Mouse (Mus musculus) 3T3-L1 (cell line): ENCODE measurements around the gene Rhod.
A peak's percentile ranks its signal among the peaks of the same experiment; 100 is the strongest.
"Not testable (repeated sequence)": the region's sequence is repeated elsewhere in the genome, so short reads cannot be mapped to it uniquely, and the experiment has no call there.

ENCODE experiments used
- DNase-seq: peaks from one replicate; pipeline ENCODE4 v3.0.0-alpha.2; 2015; ENCODE audit warnings: low read depth, low spot score

The Rhod gene

DNA sequence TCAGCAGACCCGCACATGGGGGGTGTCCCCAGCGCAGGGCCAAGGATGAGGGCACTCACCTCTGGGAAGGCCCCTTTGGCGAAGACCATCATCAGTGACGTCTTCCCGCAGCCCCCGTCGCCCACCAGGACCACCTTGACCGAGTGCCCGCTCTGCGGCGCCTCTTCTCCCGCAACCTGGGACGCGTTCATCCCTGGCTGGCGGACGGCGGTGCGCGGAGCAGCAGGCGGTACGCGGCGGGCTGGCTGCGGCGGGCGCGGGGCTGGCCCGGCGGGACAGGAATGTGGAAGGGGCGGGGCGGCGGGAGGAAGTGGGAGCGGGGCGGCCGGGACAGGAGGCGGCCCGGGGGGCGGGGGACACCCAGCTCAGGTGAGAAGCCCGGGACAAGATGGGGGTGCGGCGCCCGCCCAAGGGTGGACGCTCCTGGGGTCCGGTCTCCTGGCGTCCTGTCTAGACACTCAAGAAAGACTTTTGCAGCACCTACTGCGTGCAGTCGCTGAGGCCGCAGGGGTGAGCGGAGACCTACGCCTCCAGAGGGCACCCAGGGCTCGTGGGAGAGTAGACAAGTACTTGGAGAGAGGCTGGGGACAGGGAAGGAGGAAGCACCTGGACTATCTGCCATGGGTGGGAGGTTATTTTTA, at the start of gene Rhod:
Gene Rhod, minus strand, starts transcription at position 272 of the 641 bp plus-strand sequence.
- DNase-seq, result peak; percentile 67

DNA sequence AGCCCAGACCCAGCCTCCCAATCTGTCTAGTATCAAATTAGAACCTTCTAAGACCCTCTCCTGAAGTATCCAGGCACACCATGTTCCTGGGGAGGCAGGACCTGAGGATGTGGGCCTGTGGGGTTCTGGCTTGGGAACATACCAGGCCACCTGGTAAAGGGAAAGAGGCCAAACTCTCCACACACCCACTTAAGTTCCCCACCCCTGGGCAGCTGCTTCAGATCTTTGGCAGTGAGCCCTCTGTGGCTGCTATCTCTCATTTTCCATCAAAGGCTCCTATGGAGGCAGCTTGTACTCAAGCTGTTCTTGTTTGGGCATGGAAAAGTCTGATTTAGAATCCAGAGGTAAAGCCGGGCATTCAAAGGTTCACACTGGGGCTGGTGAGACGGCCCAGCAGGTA, 48.6 kb upstream of the Rhod start:
- DNase-seq, result no peak

DNA sequence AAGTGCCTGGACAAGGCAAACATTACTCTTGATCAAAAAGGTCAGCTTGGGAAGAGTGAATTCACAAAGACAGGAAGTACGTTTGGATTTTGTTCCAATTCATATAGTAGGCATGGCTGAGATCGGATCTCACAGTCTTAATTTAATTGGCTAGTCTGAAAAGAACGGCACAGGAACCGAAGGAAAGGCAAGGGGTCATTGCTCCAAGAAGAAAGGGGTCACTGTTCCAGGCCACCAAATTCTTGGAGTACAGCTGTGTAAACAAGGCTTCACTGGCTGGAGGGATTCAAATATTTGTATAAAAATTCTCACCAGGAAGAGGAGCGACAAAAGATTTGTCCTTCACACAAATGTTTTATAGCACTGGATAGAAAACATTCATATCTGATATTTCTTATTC, 45.8 kb upstream of the Rhod start:
- DNase-seq, result no peak

DNA sequence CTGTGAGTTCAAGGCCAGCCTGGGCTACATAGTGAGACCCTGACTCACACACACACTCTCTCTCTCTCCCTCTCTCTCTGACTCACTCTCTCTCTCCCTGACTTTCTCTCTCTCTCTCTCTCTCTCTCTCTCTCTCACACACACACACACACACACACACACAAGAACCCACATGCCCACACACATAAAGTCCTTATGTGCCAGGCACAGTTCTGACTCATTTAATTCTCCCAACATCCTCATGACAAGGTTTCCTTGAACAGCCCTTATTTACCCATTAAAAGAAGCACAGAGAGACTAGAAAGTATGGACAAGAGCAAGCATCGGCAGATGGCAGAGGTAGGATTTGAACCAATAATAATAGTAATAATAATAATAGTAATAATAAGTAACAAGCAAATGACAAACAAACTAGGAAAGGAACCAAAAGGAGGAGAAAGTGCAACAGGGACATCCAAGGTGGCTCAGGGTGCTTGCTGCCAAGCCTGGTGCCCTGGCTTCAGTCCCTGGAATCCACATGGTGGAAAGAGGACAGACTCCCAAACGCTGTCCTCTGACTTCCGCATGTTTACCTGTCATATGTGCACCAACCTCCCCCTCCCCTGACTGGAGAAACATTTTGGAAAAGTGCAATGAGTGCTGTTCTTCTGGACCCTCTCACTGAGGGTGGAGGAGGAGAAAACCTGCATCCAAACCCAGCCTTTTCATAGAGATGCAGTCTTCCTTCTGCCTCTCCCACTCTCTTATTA, 43.1 kb upstream of the Rhod start:
- no peak for DNase-seq

DNA sequence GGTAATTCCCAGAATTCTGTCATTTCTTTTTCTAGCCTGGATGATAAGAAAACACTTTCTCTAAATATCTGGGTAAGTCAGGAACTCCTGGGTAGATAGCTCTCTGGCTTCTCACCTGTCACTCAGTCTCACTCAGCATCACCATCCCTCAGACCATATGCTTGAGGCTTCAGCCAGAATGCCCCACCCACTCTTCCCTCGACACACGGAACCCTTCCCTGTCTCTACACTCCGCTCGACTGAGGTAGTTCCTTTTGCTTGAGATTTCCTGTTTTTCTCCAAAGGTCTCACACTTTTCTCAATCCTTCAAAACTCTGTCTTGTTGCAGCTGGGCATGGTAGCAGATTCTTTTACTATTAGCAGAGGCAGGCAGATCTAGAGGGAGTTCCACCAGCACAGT, 42.1 kb upstream of the Rhod start:
- no peak for DNase-seq

DNA sequence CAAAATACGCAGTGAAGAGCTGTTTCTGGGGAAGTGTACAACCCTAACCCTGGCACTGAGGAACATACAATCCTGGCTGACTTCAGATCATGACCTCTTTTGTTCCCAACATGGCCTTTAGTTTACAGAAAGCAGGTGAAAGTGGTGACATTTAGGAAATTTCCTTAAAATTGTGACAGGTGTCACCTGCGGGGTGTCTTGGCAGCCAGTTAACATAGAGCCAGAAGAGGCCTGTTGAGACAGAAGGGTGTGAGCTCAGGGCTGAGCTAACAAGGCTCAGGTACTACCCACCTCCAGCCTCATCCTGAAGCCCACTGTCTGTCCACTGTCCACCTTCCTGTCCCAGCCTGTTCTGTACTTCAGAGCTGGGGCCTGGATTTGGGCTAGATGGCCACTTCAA, 40.8 kb upstream of the Rhod start:
- DNase-seq, result no peak

DNA sequence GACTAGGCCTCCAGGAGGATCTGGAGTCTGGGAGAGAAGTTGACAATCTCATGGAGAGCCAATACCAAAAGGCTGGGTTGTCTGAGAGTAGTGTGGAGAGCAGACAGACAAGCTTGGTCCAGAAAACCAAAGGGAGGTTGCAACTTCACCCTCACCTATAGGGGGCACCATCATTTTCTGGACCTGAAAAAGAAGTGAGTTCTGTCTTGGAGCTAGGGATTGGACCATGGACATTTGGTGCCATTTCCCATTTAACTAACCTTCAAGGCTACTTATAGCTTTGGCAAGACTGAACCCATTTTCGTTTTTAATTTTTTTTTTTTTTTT, 38.9 kb upstream of the Rhod start:
- no peak for DNase-seq

DNA sequence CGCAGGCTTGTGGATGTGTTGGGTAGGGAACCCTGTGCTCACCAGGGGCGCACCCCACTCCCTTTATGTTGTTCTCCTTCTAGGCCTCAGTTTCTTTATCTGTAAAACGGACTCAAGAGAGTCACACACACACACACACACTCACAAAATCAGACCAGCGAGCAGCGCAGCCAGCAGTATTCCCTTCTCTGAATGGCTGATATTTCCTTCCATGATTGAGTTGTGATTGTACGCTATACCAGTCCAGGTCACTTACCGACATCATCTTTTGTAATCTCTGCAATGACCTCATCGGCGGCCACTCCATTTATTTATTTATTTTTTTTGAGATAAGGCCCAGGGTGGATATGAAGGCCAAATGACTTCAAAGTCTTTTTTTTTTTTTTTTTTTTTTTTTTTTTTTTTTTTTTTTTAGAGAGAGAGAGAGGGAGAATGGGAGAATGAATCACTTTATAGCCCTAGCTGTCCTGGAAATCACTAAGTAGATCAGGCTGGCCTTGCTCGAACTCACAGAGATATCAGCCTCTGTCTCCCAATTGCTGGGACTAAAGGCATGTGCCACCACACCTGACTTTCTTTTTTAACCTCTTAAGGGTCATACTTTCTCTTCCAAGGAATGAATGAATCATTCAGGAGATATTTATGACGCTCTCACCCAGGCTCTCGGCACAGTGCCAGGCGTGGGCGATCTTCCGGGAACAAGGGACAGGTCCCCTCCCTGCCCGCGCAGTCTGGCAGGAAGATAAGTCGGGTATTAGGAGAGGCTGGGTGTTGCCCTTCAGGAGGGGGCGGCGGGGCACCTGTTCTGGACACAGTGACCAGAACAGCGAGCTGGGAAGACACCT, 38.3 kb upstream of the Rhod start, which contains the start of gene Syt12:
Gene Syt12, minus strand, starts transcription at position 103 of the 845 bp plus-strand sequence.
- peak; percentile 32 for DNase-seq

DNA sequence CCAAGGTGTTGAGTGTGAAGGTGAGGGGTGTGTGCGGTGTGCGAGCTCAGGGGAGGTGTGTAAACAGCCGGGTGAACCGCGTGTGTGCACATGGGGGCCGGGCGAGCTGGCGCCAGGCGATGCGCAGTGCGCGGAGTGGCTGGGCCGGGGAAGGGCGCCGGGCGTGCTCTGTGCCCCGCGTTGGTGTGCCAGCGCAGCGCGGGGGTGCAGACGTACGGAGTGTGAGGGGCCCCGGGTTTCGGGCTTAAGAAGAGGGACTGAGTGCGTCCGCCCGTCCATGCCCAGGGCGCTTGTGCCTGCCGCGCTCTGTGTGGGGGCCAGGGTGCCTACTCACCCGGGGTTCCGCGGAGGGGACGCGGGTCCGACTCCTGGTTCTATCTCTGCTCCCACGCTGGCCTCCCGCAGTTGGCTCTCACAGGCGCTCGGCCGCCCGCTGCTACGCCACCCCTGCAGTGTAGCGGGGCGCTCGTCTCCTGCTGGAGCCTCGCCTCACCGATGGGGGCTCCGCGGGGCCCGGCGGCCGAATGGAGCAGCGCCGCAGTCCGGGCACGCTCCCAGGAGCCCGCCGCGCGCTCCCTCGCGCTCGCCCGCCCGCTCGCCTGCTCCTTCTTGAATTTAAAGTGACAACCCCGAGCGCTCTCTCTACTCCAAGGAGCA, 37.5 kb upstream of the Rhod start:
- no peak for DNase-seq

DNA sequence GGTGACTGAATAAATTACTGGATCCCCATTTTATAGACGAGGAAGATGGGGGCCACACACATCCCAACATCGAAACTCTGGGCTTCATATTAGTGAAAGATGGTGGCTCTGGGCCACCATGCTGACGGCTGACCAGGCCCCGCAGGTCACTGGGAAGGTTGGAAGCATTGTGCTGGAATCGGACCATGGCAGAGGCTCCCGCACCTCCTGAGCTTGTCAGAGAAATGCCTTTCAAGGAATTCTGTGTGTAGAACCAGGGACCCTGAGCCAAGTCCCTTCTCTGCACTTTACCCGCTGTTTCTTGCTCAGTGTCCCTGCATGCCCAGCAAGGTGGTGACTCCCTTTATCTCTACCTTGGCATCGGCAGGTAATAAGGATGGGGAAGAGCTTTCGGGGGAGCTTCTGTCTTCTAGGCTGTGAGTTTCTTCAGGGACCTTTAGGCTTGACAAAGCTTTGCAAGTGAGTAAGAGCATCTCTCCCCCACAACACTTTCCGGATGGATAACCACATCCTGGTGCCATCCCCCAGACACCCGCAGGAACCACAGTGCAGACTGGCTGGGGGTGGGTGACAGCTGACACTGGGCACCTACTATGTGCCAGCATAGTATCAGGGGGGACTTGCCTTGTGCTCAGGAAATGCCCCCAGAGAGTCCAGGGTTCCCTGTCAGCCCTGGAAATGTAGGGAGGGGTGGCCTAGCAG, 36.1 kb upstream of the Rhod start:
- DNase-seq, result no peak

DNA sequence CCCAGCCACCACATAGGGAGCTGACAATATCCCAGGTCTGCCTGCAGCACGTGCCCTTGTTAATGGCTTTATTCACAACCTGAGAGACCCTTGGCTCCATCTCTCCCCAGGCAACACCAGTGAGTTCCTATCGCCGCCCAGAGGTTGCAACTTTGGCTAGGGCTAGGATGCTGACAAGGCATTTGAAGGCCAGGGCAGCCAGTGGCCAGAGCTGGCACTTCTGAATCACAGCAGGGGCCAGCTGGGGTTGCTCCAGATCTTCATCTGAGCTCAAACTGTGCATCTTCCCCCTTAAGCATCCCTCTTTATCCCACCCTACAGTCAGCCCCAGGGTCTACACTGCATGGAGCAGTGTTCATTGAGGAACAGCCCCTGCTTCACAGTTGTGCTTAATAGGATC, 35.5 kb upstream of the Rhod start:
- DNase-seq, result no peak

DNA sequence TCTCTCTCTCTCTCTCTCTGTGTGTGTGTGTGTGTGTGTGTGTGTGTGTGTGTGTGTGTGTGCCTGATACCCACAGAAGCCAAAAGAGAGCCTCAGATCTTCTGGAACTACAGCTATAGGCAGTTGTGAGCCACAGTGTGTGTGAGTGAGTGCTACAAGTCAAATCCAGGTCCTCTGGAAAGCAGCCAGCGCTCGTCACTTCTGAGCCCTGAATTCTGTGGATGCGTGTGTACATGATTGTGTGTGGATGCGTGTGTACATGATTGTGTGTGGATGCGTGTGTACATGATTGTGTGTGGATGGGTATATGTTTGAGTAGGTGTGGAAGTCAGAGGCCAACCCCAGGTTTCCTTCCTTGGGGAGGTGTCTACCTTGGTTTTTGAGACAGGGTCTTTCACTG, 34.3 kb upstream of the Rhod start:
- DNase-seq, result no peak

DNA sequence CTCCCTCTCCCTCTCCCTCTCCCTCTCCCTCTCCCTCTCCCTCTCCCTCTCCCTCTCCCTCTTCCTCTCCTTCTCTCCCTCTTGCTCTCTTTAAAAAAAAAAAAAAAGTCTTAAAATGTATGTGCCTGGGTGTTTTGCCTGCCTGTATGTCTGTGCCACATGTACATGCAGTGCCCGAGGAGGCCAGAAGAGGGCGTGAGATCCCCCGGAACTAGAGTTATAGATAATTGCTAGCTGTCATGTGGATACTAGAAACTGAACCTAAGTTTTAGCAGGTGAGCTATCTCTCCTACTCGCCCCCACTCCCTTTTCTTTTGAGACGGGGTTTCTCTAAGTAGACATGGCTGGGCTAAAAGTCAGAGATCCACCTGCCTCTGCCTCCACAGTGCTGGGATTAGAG, 29.1 kb upstream of the Rhod start:
- DNase-seq, result peak; percentile 32

DNA sequence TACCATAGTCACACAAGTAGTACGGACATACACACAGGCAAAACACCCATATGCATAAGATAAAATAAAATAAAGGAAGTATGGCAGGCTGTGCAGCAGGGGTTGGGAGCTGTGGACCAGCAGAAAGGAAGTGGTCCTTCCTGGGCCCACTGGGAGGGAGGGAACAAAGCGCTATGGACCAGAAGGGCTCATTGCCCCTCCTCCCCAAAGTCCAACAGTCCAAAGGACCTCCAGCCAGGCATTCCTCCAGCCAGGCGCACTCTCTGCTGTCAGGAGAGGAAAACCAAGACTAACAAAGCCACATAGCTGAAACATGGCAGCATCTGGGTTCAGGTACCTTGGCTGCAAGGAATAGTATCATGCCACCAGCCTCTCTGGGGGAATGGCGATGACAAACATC, 25.4 kb upstream of the Rhod start:
- DNase-seq, result no peak

DNA sequence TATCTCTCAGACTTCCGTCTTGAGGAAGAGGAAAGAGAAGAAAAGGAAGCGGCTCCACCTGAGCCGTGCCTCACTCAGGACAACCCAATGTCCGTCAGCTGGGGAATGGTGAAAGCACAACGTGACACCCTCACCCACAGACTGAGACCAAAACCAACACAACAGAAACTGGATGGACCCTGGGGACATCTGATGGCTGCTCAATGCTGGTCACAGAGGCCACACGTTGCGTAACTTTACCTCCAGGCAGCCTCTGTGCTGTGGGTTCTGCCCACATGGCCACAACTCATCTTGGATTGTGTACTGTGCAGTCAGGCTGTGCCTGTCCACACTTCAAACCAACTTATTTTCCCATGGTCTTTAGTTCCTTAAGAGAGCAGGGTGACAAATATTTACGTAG, 22.7 kb upstream of the Rhod start:
- no peak for DNase-seq

DNA sequence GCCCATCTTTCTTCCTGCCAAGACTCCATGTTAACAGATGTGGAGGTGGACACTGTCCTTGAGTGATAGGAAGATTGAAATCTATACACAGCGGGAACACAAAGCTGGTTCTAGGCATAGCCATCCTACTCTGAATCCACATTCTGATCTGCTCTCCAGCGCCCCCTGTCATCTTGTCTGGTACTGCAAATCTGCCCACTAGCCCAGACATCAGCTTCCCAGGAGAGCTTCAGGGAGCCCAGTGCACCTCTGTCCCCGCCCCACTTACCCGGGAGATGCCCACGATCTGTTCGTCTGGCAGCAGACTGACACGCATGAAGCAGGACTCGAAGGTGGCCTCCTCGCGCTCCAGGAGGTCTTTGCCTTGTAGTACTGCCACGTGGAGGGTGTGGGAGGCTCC, 17.0 kb upstream of the Rhod start:
- peak; percentile 76 for DNase-seq

DNA sequence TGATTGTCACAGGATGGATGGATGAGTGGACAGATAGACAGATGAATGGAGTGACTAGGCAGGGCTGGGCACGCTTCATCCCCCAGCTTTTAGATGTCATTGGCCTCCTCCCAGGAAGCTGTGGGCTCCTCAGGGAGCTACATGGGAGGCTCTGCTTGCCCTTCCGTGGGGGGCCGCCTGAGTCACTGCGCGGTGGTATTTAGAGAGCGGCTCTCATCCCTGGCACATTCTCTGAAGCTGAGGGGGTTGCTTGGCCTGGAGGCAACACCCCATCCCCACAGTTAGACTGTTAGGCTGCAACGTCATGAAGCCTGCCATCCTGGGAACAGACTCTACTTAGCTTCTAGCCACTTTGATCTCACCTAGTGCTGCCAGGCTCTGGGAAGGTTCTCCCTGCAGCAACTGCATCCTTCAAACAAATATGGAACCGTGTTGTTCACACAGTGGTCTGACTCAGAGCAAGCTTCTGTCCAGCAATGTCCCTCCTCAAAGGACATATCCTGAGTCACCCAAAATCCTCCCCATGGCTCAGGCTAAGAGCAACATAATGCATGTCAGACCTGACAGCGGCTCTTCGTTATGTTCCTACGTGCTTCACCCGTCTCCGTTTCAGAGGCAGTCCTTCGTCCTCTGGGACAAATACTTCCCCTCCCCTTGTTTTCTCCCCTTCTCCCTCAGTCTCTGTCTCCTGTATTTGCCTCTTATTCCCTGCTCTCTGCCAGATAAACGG, 16.0 kb upstream of the Rhod start:
- peak; percentile 72 for DNase-seq

DNA sequence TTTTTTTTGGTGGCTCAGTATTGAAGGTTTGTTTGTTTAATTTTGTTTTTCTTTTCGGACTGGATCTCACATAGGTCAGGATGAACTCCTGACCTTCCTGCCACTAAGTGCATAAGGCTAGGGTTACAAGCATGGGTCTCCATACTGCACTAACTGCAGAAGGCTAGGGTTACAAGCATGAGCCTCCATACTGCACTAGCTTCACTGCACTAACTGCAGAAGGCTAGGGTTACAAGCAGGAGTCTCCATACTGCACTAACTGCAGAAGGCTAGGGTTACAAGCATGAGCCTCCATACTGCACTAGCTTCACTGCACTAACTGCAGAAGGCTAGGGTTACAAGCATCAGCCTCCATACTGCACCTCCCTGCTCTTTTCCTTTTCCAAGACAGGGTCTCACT, 14.8 kb upstream of the Rhod start:
- not testable (repeated sequence) for DNase-seq

DNA sequence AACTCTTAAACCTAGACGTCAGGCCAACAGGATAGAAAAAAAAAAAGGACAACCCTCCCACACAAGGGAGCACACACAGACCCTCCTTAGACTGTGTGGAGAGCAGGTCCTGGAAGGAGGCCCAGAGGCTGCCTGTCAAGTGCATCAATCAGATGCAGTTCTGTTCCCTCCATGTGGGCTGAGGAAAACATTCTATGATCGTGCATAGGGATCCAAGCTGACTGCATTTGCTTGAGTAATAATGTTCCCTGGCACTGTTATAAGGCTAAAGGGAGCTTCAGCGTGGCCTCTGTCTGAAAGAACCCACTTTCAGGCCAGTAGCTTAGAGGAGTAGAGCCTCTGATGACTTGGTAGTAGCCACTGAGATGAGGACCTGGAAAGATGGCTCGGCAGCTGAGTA, 13.3 kb upstream of the Rhod start:
- peak; percentile 40 for DNase-seq

DNA sequence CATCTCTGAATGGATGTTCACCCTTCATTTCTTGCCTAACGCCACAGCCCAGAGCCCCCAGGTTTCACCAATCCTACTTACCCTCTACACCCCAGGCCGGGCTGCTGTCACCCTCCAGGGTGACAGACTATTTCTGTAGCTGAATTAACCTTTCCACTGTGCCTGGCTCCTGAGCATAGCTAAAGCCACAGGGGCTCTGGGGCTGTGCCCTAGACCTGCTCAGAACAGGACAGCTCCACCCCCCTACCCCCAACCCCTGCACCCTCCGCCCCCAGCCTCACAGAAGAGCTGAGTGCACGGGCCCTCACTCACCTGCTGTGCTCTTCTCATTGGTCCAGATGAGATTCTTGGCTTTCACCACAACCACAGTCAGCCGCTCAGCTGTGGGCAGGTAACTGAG, 12.7 kb upstream of the Rhod start:
- DNase-seq, result no peak

DNA sequence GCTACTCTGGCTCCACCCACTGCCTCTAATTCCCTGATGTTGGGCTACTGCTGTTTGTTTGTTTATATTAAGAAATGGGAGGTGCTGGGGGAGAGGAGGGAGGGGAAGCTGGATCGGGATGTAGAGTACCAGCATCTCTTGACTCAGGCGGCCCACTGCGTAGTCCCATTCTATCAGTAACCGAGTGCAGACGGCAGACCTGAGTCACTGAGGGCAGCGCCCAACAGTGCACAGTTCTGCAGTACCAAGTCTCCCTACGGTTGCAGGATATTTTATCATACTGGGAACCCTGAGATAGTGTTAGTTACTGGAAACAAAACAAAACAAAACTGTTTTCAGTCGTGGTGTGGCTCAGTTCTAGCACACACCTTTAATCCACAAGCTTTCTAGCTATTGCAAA, 11.9 kb upstream of the Rhod start:
- DNase-seq, result no peak
